Mouse (Mus musculus): ENCODE measurements around the gene Gas6.

DNA sequence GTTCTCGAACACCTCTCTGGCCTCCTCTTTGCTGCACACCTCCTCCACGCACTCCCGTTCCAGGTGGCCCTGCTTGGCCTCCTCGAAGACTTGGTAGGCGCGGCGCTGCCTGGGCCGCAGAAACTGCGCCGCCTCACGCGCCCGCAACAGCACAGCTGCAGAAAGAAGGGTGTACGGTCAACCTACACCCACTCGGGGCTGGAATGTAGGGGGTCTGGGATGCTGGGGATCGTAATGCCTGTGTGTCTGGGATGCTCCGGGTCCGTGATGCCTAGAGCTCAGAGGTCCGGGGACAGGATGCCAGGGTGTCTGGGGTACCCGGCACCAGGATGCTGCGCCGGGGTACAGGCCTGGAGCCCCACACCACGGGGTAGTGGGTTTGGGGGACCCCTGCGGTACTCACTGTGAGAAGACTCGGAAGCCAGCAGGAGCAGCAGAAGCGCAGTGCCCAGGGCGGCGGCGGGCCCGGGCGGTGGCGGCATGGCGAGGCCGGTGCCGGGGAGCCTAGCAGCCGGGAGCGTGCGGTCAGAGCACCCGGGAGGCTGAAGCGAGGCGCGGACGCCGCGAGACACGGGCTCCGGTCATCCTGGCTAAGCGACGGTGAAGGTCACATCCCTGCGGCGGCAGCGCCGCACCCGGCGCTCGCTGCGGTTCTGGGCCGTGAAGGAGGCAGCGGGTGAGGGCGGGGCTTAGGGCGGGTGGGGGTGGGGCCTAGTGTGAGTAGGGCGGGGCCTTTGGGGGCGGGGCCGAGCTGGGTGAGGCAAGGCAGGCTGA, at the start of gene Gas6:
- TF ChIP-seq POLR2A (IDR thresholded peaks at IDR 0.05; ENCODE audit: low read depth, low read length): peak; percentile 85
- TF ChIP-seq CTCF (IDR thresholded peaks at IDR 0.05; ENCODE audit: extremely low read depth, insufficient read length, insufficient replicate concordance, low read depth, low read length): no peak

All from small intestine, adult 2 months (tissue).